Mouse (Mus musculus): ENCODE results near the gene Pygo2. TPM values are rescaled to one million over a fixed set of nuclear protein-coding genes. Genes with fewer than 3 reads are reported as not detected.

The Pygo2 gene
- polyA plus RNA-seq, 1 experiment from 2014 or later: 42.0 TPM

DNA sequence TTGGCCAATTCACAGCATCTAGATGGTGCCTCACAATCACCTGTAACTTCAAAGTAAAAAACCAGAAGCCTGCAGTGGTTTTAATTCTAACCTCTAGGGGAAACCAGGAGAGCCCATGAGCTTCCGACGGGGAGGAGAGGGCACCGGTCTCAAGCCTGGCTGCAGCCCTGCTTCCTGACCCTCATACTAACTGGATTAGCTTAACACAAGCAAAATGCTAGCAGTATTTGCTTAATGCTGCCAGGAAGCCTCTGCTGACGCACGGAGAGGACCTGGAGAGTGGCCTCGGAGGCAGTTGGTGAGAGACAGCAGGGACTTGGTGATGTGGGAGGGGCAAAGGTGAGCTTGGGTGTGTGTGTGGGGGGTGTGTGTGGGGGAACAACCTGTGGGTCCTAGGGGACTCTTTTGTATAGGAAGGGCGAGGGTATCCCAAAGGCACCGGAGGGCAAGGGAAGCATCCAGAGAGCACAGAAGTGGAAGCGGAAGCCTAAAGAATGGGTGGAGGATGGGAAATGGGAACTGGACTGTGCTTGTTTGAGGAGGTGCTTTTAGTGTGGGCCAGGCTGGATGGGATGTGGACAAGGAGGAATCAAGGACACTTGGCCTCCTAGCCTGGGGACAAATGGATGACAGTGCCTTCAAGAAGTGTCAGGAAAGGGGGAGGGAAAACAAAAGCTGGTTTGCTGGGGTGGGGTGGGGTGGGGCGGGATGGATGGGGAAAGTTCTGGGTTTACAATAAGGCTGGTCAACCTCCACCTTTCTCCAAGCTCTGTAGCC, 24.6 kb downstream of the Pygo2 start, which contains the start of gene Pmvk:
Gene Pmvk (plus strand): TSS at position 141 of the 777 bp plus-strand sequence.
- 67% methylated on average over 10 of the region's 10 CpGs for WGBS

DNA sequence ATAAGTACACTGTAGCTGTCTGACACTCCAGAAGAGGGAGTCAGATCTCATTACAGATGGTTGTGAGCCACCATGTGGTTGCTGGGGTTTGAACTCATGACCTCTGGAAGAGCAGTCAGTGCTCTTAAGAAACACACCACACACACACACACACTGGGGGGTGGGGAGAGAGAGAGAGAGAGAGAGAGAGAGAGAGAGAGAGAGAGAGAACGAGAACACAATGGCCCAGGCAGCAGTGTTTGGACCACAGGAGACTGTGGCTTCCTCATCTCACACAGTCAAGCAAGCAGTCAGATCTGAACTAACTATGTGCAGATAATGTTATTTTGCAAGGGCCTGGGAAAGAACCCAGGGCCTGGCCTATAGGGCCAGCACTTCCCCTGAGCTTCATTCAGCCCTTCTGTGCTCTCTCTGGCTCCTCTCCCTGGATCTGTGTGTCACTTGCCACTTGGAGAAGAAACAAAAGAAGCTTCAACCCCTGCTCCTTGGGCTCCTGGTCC, 25.8 kb downstream of the Pygo2 start:
- H3K4me1 ChIP-seq (replicated peaks): peaks cover 29% of the 10 kb centered on the region
- no peak overlapping the region for H3K4me3 ChIP-seq
- ATAC-seq (ENCODE audit: low FRiP score): no peak
- no peak overlapping the region for H3K9ac ChIP-seq
- H3K27ac ChIP-seq: no peak overlapping the region
- no peaks in the 10 kb centered on the region for H3K36me3 ChIP-seq
- H3K27me3 ChIP-seq: no peaks in the 10 kb centered on the region
- no peaks in the 10 kb centered on the region for H3K9me3 ChIP-seq
- H3K4me2 ChIP-seq: no peak overlapping the region
- no CpG with 5 or more reads among the region's 1 CpGs for WGBS

More for the DNA sequence above, 24.6 kb downstream of the Pygo2 start, which contains the start of gene Pmvk:
- peaks cover 17% of the 10 kb centered on the region for H3K4me1 ChIP-seq (replicated peaks)
- H3K27ac ChIP-seq: no peak within 1 kb of the TSS
- H3K9me3 ChIP-seq: no peaks in the 10 kb centered on the region
- no peak within 1 kb of the TSS for H3K9ac ChIP-seq
- no peak within 1 kb of the TSS for H3K4me3 ChIP-seq
- H3K4me2 ChIP-seq: no peak within 1 kb of the TSS
- ATAC-seq (ENCODE audit: low FRiP score): no peak
- no peaks in the 10 kb centered on the region for H3K27me3 ChIP-seq
- H3K36me3 ChIP-seq: no peaks in the 10 kb centered on the region

DNA sequence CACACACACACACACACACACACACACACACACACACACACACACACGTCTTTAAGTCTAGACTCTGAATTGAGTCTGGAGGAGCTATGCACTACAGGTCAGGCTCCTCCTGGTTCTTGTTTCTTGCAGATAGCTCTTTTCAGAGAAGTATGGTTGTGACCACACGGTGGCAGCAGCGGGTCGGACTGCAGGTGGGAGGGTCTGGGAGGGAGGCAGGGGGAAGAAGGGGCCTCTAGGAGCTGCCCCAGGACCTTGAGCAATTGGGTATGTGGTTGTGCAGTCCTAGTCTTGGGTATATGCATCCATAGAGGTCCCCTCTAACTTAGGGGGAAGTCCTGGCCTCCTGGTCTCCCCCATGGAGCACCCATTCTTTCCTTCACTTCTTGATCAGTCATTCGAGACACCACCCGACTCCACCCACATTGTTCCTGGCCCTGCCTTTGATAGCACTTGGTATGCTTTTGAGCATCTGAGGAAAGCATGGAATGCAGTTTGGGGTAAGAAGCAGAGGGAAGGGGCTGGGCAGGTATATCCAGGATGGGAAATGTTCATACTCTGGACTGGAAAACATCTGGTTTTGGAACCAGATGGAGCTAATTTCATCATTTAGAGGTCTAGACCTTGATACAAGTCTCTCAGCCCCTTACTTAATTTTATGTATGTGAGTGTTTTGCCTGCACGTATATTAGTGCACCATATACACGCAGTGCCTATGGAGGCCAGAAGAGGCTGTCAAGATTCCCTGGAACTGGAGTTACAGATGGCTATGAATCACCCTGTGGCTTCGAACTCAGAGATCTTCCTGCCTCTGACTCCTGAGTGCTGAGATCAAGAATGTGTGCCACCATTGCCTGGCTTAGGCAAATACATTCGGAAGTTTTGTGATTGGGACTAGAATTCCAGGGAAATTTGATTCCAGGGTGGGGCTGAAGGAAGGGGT, 27.0 kb downstream of the Pygo2 start:
- Histone ChIP-seq H3K9me3 (no peaks in the 10 kb centered on the region), H3K36me3 (peaks cover 8% of the 10 kb centered on the region), H3K4me3 (no peak overlapping the region), H3K27me3 (no peaks in the 10 kb centered on the region), H3K4me1 (replicated peaks) (peaks cover 32% of the 10 kb centered on the region), H3K4me2 (no peak overlapping the region), H3K9ac (no peak overlapping the region), H3K27ac (no peak overlapping the region)
- WGBS: 36% methylated on average over 10 of the region's 10 CpGs
- ATAC-seq (ENCODE audit: low FRiP score): no peak

DNA sequence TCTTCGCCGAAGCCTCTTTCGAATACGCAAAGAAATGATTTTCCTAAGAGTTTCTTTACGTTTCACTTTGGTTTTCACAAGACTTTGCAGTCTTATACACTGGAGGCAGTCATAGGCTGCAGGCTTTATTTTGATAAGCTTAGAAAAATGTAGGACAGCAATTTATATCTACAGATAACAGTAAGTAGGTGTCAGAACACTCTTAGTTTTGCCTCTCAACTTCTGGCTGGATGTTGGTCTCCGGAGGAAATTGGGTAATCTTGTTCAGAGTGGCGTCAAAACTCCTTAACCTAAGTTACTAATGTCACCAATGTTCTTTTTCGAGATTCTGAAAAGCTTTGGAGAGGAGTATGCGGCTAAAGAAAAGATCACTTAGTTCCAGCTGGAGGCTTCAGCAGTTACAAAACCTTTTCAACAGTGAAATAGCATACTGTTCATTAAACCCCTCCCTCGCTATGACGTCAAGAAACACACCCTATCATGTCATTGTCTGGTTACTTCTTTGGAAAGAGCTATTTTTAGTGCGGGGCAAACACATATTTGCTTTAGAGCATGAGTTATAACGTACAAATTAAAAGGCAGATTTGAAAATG, 28.5 kb downstream of the Pygo2 start:
- no peaks in the 10 kb centered on the region for H3K9me3 ChIP-seq
- no peaks in the 10 kb centered on the region for H3K27me3 ChIP-seq
- ATAC-seq (ENCODE audit: low FRiP score): peak; percentile 23
- peak overlapping the region; percentile 92 for H3K27ac ChIP-seq
- WGBS: 46% methylated on average over 13 of the region's 13 CpGs
- no peak overlapping the region for H3K9ac ChIP-seq
- H3K4me1 ChIP-seq (replicated peaks): peaks cover 26% of the 10 kb centered on the region
- peak overlapping the region; percentile 71 for H3K4me2 ChIP-seq
- H3K36me3 ChIP-seq: peaks cover 16% of the 10 kb centered on the region
- peak overlapping the region; percentile 60 for H3K4me3 ChIP-seq

DNA sequence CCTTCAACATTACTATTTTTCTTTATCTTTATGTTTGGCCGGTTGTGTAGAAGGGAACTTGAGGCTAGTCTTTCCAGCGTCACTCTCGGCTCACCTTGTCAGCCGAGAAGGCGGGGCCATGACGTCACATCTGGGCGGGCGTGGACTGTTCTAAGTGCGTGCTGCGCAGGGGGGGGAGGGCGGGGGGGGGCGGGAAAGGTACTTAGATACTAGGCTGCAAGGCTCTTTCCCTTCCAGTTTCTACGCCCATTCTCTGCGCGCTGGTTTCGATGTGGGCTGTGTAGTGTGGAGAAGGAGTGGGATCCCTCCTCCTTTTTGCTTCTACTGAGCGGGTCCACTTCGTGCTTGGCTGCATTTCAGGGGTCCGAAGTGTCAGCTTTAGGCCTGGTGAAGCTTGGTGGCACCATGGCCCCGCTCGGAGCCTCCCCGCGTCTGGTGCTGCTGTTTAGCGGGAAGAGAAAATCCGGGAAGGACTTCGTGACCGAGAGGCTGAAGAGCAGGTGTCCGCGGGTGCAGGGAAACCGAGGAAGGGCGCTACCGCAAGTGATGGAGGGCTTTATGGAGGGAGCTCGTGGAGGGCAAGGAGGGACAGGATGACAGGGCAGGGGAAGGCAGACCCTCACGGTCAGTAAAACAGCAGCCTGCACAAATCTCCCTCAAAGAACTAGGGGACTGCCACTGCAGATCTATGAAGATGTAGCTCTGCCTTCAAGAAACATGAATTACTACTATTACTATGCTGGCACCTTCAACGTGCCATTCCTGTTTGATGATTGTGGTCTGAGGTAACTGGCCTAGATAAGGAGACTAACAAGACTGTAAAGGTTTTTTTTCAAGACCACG, 29.2 kb downstream of the Pygo2 start:
- WGBS: 2% methylated on average over 34 of the region's 36 CpGs
- H3K9me3 ChIP-seq: no peaks in the 10 kb centered on the region
- peak overlapping the region; percentile 85 for H3K9ac ChIP-seq
- peak overlapping the region; percentile 60 for H3K4me3 ChIP-seq
- H3K4me1 ChIP-seq (replicated peaks): peaks cover 26% of the 10 kb centered on the region
- peak overlapping the region; percentile 71 for H3K4me2 ChIP-seq
- peak overlapping the region; percentile 92 for H3K27ac ChIP-seq
- H3K36me3 ChIP-seq: peaks cover 19% of the 10 kb centered on the region
- no peaks in the 10 kb centered on the region for H3K27me3 ChIP-seq
- ATAC-seq (ENCODE audit: low FRiP score): peak; percentile 92

DNA sequence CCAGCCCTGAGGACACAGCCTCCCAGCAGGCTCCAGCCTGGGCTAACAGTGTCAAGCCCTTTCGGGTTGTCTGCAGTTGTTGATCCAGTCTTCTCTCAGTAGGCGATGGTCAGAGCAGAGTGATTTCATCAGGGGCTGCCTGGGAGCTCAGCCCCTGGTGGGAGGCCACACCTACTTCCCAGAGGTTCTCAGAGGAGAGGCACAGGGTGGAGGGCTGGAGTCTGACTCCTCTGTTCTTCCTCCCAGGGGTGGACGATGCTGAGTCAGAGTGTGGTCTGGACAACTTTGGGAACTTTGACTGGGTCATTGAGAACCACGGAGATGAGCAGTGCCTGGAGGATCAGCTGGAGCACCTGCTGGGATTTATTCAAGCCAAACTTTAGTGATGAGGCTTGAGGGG, 38.3 kb downstream of the Pygo2 start:
- no peaks in the 10 kb centered on the region for H3K4me1 ChIP-seq (replicated peaks)
- no peak overlapping the region for H3K4me3 ChIP-seq
- 44% methylated on average over 4 of the region's 4 CpGs for WGBS
- peaks cover 50% of the 10 kb centered on the region for H3K36me3 ChIP-seq
- ATAC-seq (ENCODE audit: low FRiP score): no peak
- no peak overlapping the region for H3K27ac ChIP-seq
- H3K4me2 ChIP-seq: no peak overlapping the region
- H3K9ac ChIP-seq: no peak overlapping the region
- H3K27me3 ChIP-seq: no peaks in the 10 kb centered on the region
- H3K9me3 ChIP-seq: no peaks in the 10 kb centered on the region

DNA sequence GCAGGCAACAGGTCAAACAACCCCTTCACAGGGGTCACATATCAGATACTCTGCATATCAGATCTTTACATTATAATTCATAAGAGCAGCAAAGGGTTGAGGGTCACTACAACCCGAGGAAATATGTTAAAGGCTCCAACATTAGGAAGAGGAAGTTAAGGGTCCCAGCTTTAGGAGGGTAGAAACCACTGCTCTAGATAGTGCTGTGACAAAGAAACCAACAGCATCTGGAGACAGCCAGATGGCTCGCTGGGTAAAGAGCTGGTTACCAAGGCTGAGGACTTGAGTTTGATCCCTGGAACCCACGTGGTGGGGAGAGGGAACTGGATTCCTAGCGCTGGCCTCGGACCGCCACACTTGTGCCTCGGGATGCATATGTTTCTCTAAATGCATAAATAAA, 42.3 kb downstream of the Pygo2 start:
- Histone ChIP-seq H3K9me3 (no peaks in the 10 kb centered on the region), H3K4me1 (replicated peaks) (no peaks in the 10 kb centered on the region), H3K4me3 (no peak overlapping the region), H3K27ac (no peak overlapping the region), H3K36me3 (peaks cover 36% of the 10 kb centered on the region), H3K4me2 (no peak overlapping the region), H3K9ac (no peak overlapping the region), H3K27me3 (no peaks in the 10 kb centered on the region)
- 83% methylated on average over 7 of the region's 7 CpGs for WGBS
- no peak for ATAC-seq (ENCODE audit: low FRiP score)

DNA sequence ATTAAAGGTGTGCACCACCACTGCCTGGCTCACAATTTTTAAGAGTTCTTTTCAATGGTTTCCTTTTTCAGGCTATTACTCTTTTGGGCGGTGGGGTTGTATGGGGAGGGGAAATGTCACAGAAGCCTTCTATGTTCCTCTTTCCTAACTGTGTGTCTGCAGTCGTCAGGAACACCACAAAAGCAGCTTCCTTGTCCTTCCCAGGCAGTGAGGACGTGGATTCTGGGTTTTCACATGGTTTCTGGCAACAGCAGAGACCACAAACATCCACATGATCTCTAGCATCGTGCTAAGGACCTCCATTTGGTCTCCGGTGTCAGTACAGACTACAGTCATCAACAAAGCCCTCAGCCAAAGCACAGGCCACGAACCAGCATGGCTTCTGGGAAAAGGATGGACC, 43.8 kb downstream of the Pygo2 start:
- Histone ChIP-seq H3K36me3 (peaks cover 20% of the 10 kb centered on the region), H3K4me2 (no peak overlapping the region), H3K27ac (no peak overlapping the region), H3K4me3 (no peak overlapping the region), H3K27me3 (no peaks in the 10 kb centered on the region), H3K9ac (no peak overlapping the region), H3K4me1 (replicated peaks) (no peaks in the 10 kb centered on the region), H3K9me3 (no peaks in the 10 kb centered on the region)
- no peak for ATAC-seq (ENCODE audit: low FRiP score)
- 78% methylated on average over 6 of the region's 6 CpGs for WGBS

DNA sequence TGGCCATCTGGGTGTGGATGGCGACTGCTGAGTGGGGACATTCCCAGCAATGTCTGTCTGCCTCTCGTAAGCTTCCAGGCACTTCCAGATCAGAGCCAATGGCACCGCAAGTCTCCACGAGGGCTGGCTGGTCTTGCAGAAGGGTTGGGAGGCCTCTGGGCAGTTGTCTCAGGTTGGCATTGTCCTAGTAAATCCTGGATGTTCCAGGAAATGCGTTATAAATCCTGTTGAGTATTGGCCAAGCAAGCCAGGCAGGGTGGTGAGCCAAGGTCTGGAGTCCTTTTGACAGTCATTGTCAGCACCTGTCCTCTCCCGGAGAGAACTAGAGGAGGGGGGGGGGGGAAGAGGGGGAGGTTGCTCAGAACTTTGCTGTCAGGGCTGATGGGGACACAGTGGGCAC, 49.0 kb downstream of the Pygo2 start:
- ATAC-seq (ENCODE audit: low FRiP score): no peak
- H3K9ac ChIP-seq: no peak overlapping the region
- no peaks in the 10 kb centered on the region for H3K36me3 ChIP-seq
- WGBS: 84% methylated on average over 6 of the region's 6 CpGs
- no peak overlapping the region for H3K4me2 ChIP-seq
- H3K27me3 ChIP-seq: no peaks in the 10 kb centered on the region
- H3K9me3 ChIP-seq: no peaks in the 10 kb centered on the region
- H3K4me3 ChIP-seq: no peak overlapping the region
- H3K4me1 ChIP-seq (replicated peaks): no peaks in the 10 kb centered on the region
- no peak overlapping the region for H3K27ac ChIP-seq

DNA sequence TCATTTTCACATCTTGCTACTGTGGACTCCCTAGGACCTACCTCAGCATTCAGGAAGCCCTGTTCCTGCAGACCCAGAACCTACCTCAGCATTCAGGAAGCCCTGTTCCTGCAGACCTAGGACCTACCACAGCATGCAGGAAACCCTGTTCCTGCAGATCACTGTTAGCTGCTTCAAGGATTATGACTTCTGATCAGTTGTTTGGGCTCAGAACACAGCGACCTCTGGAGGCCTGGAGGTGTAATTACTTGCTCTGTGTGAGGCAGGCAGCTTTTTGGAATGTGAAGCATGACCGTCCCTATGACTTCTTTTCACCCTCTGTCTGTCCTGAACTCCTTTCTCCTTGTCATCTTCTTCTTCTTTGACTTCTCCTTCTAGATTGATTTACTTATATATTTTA, 51.5 kb downstream of the Pygo2 start:
- H3K4me3 ChIP-seq: no peak overlapping the region
- no peaks in the 10 kb centered on the region for H3K9me3 ChIP-seq
- H3K36me3 ChIP-seq: no peaks in the 10 kb centered on the region
- peaks cover 11% of the 10 kb centered on the region; the same call in 1 of the 2 replicates for H3K27me3 ChIP-seq
- no peak overlapping the region for H3K4me2 ChIP-seq
- no peak overlapping the region for H3K9ac ChIP-seq
- H3K27ac ChIP-seq: no peak overlapping the region
- WGBS: 53% methylated on average over 2 of the region's 2 CpGs
- no peaks in the 10 kb centered on the region for H3K4me1 ChIP-seq (replicated peaks)
- ATAC-seq (ENCODE audit: low FRiP score): no peak

DNA sequence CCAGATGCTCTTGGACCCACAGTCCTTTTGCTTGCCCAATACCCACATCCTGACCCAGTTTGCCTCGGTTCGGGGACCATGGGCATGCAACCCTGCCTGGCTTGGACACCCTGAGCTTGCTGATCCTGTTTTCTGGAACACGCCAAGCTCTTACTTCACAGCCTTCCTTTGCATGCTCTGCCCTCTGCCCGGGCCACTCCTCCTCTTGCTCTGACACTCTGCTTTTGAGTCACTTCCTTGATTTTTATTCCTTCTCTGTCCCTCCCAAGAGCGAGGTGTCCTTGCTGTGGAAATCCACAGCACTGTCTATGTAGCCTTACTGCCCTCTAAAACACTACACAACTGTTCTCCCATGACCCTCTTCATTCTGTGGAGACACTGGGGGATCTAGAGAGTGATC, 52.2 kb downstream of the Pygo2 start:
- H3K27me3 ChIP-seq: peaks cover 13% of the 10 kb centered on the region; the same call in 1 of the 2 replicates
- no peak overlapping the region for H3K4me2 ChIP-seq
- no peaks in the 10 kb centered on the region for H3K36me3 ChIP-seq
- no peak for ATAC-seq (ENCODE audit: low FRiP score)
- H3K4me3 ChIP-seq: no peak overlapping the region
- no peak overlapping the region for H3K9ac ChIP-seq
- WGBS: 94% methylated on average over 5 of the region's 5 CpGs
- no peaks in the 10 kb centered on the region for H3K4me1 ChIP-seq (replicated peaks)
- no peaks in the 10 kb centered on the region for H3K9me3 ChIP-seq
- H3K27ac ChIP-seq: no peak overlapping the region

All from hindbrain, embryonic 13.5 days (tissue).